Comparison of ENCODE assay signal across 8 mouse cellular contexts in genomic region chr6:39493129-39493714, GRCm38 (mm10).
DNase-seq lines count a peak whose midpoint lies in the region; ATAC-seq and TF ChIP-seq lines count a peak whose summit lies in the region.

No protein-coding gene starts in this region.

- no peak for TF ChIP-seq EP300 in heart, adult 2 months (IDR thresholded peaks at IDR 0.05; ENCODE audit: insufficient read depth, low read depth, low read length)

- 80% methylated on average over 12 of the region's 12 CpGs for WGBS in neural tube, embryonic 12.5 days
- WGBS in heart, adult 2 months: 68% methylated on average over 12 of the region's 12 CpGs
- 60% methylated on average over 12 of the region's 12 CpGs for WGBS in neural tube, embryonic 14.5 days

- peaks cover 8% of the 10 kb centered on the region for H3K4me1 ChIP-seq in neural tube, embryonic 12.5 days
- H3K4me1 ChIP-seq in heart, adult 2 months (ENCODE audit: control insufficient read depth, insufficient read depth, low read length): peaks cover 1% of the 10 kb centered on the region; the same call in 1 of the 2 replicates
- peaks cover 9% of the 10 kb centered on the region; the same call in 1 of the 2 replicates for H3K4me1 ChIP-seq in neural tube, embryonic 14.5 days (ENCODE audit: control insufficient read depth, insufficient read depth, low read length)

- TF ChIP-seq CTCF in heart, adult 2 months (IDR thresholded peaks at IDR 0.05): no peak

- TF ChIP-seq POLR2A in heart, adult 2 months (IDR thresholded peaks at IDR 0.05; ENCODE audit: insufficient read depth, low read depth, low read length): no peak

- H3K27me3 ChIP-seq in neural tube, embryonic 12.5 days (replicated peaks): no peaks in the 10 kb centered on the region
- H3K27me3 ChIP-seq in heart, adult 2 months (ENCODE audit: control insufficient read depth, insufficient read depth, low read length): no peaks in the 10 kb centered on the region
- no peaks in the 10 kb centered on the region for H3K27me3 ChIP-seq in neural tube, embryonic 14.5 days (ENCODE audit: control insufficient read depth, insufficient read depth, low read length)

- DNase-seq in neural tube, embryonic 10.5 days (ENCODE audit: extremely low spot score, low spot score): no peak
- DNase-seq in brain, embryonic 18.5 days (ENCODE audit: low read depth, low spot score): peak; percentile 32
- DNase-seq in heart, adult 2 months: peak; percentile 54 to 60
- DNase-seq in left cerebral cortex, adult 11 months (ENCODE audit: low spot score): peak; percentile 58
- no peak for DNase-seq in testis, postnatal 10 days (ENCODE audit: low spot score)
- DNase-seq in thymus, postnatal 0 days (ENCODE audit: low spot score): no peak

- ATAC-seq in neural tube, embryonic 12.5 days (ENCODE audit: low FRiP score, low read depth): peak; percentile 42; the same call in 1 of the 2 replicates
- peak; percentile 51 for ATAC-seq in neural tube, embryonic 14.5 days (ENCODE audit: low read depth)

- H3K36me3 ChIP-seq in neural tube, embryonic 12.5 days: peaks cover 75% of the 10 kb centered on the region
- H3K36me3 ChIP-seq in heart, adult 2 months (ENCODE audit: control insufficient read depth, insufficient read depth, low read length): no peaks in the 10 kb centered on the region
- peaks cover 23% of the 10 kb centered on the region for H3K36me3 ChIP-seq in neural tube, embryonic 14.5 days (ENCODE audit: control insufficient read depth, insufficient read depth, low read length)

- no peak overlapping the region for H3K9ac ChIP-seq in neural tube, embryonic 12.5 days
- no peak overlapping the region for H3K9ac ChIP-seq in heart, adult 2 months (ENCODE audit: low read depth, low read length)
- H3K9ac ChIP-seq in neural tube, embryonic 14.5 days (replicated peaks; ENCODE audit: low read depth, low read length): no peak overlapping the region

- no peak overlapping the region for H3K4me3 ChIP-seq in neural tube, embryonic 12.5 days
- no peak overlapping the region for H3K4me3 ChIP-seq in heart, adult 2 months
- no peak overlapping the region for H3K4me3 ChIP-seq in neural tube, embryonic 14.5 days (ENCODE audit: low read depth, low read length)

- no peak overlapping the region for H3K4me2 ChIP-seq in neural tube, embryonic 12.5 days (replicated peaks)
- no peak overlapping the region for H3K4me2 ChIP-seq in neural tube, embryonic 14.5 days (ENCODE audit: low read depth, low read length)

- H3K9me3 ChIP-seq in neural tube, embryonic 12.5 days: no peaks in the 10 kb centered on the region
- H3K9me3 ChIP-seq in neural tube, embryonic 14.5 days (ENCODE audit: control insufficient read depth, low read length): no peaks in the 10 kb centered on the region

- intact Hi-C loops in heart, adult 2 months (cut with DNase I): no loop called here

- H3K79me2 ChIP-seq in heart, adult 2 months (replicated peaks; ENCODE audit: control insufficient read depth, insufficient read depth, low read length): no peaks in the 10 kb centered on the region

- no peak overlapping the region for H3K27ac ChIP-seq in neural tube, embryonic 12.5 days
- no peak overlapping the region for H3K27ac ChIP-seq in heart, adult 2 months
- peak overlapping the region; percentile 55 for H3K27ac ChIP-seq in neural tube, embryonic 14.5 days (ENCODE audit: low read depth, low read length)

Comparison
In these comparisons a context has a peak if more than half of its experiments do, and no peak if none do; other contexts are left out.
1. DNase-seq: peak in brain, embryonic 18.5 days (single experiment), heart, adult 2 months (2 of 2) and left cerebral cortex, adult 11 months (single experiment); none in neural tube, embryonic 10.5 days (single experiment), testis, postnatal 10 days (single experiment) and thymus, postnatal 0 days (single experiment).